Mouse (Mus musculus) left cerebral cortex, postnatal 10 days (tissue): ENCODE results near the gene Rnf6. TPM values are rescaled to one million over a fixed set of nuclear protein-coding genes. Genes with fewer than 3 reads are reported as not detected.
A peak's percentile ranks its signal among the peaks of the same experiment; 100 is the strongest.

ENCODE experiments used
- DNase-seq, 2 experiments: peaks; one replicate each; pipeline ENCODE4 v3.0.0; 2021 to 2022; ENCODE audit warnings: low spot score in 2 of 2, mixed read lengths in 1 of 2; ENCODE audit errors: extremely low spot score in 1 of 2
- intact Hi-C: fragments of 180-260 bp; cut with DNase I; formaldehyde crosslinking; loops from one replicate; pipeline ENCODE4 v1.15.1; 2025
- total RNA-seq, 2 experiments: library from RNA; stranded (reverse); gene quantifications; 2 replicates each; pipeline ENCODE4 v1.2.3; 2021

Rnf6 gene
- total RNA-seq: 10 to 100 TPM; 39.3 to 39.9 TPM

DNA sequence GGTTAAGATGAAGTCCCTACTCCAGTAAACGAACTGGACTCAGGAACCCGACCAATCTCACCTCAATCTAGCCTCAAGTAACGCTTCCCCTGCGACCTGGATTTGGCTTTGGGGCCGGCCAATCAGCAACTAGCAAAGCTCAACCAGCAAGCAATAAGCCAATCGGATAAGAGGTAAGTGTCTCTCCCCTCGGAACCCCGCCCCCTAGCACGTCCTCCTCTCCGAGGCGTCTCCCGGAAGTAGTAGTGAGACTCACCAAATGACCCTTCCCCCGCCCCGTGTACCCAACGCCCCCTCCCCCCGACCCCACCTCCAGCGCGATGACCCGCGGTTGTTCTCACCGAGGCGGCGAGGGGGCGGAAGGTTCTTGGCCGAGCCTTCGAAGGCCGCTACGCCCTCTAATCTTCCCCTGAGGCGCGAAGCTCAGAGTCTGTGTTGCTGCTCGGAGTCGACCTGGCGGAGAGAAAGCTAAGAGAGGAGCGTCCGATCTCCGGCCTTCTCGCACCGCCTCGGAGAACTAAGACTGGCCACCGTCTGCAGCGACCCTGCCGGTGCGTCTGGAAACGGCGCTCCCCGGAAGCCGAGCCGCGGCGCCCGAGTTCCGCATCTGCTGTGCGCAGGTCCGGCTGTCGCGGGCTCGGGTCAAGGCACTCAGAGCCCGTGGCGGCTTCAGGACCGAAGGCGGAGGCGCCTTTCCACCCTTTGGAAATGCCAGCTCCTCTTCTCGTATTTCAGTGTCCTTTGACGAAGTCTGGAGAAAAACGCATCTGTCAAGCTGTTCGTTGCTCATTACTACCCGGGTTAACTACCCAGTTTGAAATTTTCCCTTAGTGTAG lies at the start of gene Rnf6:
Gene Rnf6 (minus strand): TSS at position 677 of the 836 bp plus-strand sequence.
- intact Hi-C loops: no loop called here

GRCm38 (mm10) chr5:146270593-146270992 lies 49.2 kb upstream of the Rnf6 start:
- no peak for DNase-seq
- intact Hi-C loops: loop anchor here (5.0 kb wide), 1 partner anchor 38 kb away; the partner anchor contains the start of gene Cdk8

More for the DNA sequence above, at the start of gene Rnf6:
- peak; percentile 94 to 98 for DNase-seq

GRCm38 (mm10) chr5:146267776-146268175 lies 46.4 kb upstream of the Rnf6 start:
- no peak for DNase-seq
- intact Hi-C loops: no loop called here

GRCm38 (mm10) chr5:146265934-146266591 lies 44.7 kb upstream of the Rnf6 start:
- intact Hi-C loops: no loop called here

DNA sequence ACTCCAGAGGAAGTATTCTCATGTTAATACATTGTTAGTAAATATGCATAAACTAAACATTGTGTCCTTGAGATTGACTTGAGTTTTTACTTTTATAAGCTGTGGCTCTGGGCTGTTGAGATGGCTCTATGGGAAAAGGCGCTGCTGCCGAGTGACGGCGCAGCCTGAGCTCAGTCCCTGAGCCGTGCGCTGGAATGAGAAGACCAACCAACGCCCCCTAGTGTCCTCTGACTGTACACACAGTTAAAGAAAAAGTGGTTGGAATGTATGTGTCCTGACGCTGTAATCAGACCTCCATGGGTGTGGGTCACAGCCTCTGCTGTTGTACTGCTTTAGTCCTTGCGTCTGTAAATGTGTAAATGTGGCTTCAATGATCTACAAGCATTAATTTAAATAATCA lies 38.6 kb upstream of the Rnf6 start:
- no peak for DNase-seq
- intact Hi-C loops: no loop called here

More at GRCm38 (mm10) chr5:146265934-146266591, 44.7 kb upstream of the Rnf6 start:
- no peak for DNase-seq

DNA sequence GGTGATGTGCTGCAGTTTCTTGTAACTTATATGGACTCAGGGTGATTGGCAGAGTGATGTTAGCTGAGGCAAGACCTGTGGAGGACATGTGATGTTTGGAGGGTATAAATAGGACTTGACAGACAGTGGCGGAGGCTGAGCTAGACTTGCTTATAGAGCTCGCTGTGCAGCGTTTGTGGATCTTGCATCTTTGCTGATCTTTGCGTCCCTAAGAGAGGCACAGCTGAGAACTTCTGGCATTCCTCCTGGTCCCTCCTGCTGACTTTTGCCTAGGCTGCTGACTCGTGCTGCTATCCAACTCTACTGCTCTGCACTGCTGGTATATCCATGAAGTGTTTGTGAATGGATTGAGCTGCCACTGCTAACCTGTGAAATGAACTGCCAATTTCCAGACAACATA lies 32.3 kb upstream of the Rnf6 start:
- intact Hi-C loops: no loop called here
- no peak for DNase-seq

GRCm38 (mm10) chr5:146251663-146252429 lies 30.5 kb upstream of the Rnf6 start:
- no peak for DNase-seq
- intact Hi-C loops: no loop called here

GRCm38 (mm10) chr5:146250369-146251075 lies 29.2 kb upstream of the Rnf6 start:
- no peak for DNase-seq
- intact Hi-C loops: no loop called here

- intact Hi-C loops: no loop called here
- DNase-seq: no peak
Observed at GRCm38 (mm10) chr5:146248746-146249145, 27.4 kb upstream of the Rnf6 start.

GRCm38 (mm10) chr5:146247709-146248108 lies 26.4 kb upstream of the Rnf6 start:
- intact Hi-C loops: no loop called here
- no peak for DNase-seq

GRCm38 (mm10) chr5:146246386-146246785 lies 25.0 kb upstream of the Rnf6 start:
- intact Hi-C loops: no loop called here
- DNase-seq: no peak

DNA sequence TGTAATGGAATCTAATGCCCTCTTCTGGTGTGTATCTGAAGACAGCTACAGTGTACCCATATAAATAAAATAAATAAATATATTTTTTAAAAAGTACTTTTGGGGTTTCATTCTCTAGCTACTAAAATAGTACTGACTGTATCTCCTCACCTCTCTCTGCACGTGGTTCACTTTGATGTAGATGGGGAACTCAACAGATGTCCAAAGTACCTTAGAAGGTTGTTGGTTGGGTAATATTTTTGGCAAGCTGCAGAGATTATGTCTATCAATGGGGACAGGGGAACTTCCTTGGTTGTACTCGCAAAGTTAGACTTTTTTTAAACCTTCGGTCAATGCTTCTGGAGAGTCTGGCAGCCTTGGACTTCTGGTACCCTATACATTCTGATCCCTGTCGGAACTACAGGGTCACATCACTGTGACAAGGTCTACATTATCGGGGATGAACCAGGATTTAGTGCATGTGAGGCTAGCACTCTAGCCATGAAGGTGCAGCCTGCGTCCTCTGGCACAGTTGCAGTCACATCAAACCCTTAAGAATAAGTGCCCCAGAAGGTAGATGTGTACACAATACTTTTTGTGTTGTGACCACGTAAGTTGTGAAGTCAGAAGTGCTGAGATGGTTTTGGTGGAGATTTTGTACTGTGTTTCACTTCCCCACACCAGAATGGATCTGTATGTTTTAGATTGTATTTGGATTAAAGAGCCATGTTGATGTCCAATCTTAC lies 24.5 kb upstream of the Rnf6 start:
- intact Hi-C loops: no loop called here
- DNase-seq: no peak

DNA sequence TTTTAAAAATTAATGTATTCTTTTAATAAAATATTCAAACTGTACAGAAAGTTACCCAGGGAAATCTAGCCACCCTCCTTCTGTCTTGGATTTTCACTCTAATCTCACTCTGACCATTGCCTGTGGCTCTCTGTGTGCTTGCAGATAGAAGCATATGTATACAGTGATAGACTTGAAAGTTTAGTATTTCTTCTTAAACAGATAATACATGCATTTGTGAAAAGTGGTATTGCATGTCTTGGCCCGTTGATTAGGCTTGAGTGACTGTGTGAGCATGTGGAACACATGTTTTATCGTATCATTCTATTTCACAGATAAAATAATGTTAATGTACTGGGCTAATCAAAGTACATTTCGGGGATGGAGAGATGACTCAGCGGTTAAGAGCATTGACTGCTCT lies 23.8 kb upstream of the Rnf6 start:
- intact Hi-C loops: no loop called here

GRCm38 (mm10) chr5:146241202-146241601 lies 19.8 kb upstream of the Rnf6 start:
- DNase-seq: no peak
- intact Hi-C loops: no loop called here

More for the DNA sequence above, 23.8 kb upstream of the Rnf6 start:
- DNase-seq: no peak

- no peak for DNase-seq
Observed at GRCm38 (mm10) chr5:146240771-146241170, 19.4 kb upstream of the Rnf6 start.

GRCm38 (mm10) chr5:146238274-146238673 lies 16.9 kb upstream of the Rnf6 start:
- no peak for DNase-seq
- intact Hi-C loops: no loop called here

More at GRCm38 (mm10) chr5:146240771-146241170, 19.4 kb upstream of the Rnf6 start:
- intact Hi-C loops: no loop called here

DNA sequence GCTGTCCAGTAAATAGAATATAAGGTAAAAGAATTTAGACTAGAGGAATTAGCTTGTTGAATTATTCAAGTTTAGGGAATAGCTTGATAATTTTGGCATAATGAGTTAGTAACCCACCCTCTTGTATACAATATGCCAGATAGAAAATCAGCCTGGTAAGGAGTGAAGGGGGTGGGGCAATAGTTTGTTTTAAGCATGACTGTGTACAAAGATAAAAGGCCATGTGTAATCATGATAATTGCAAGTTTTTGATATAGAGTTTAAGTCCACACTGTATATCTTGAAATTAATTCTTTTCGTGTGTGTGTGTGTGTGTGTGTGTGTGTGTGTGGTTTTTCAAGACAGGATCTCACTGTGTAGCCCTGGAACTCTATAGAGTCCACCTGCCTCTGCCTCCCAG lies 13.0 kb upstream of the Rnf6 start:
- DNase-seq: no peak
- intact Hi-C loops: loop anchor here (5.0 kb wide), 1 partner anchor 38 kb away; no protein-coding TSS in a partner anchor

GRCm38 (mm10) chr5:146232816-146233215 lies 11.5 kb upstream of the Rnf6 start:
- no peak for DNase-seq
- intact Hi-C loops: loop anchor here (5.0 kb wide), 1 partner anchor 39 kb away; no protein-coding TSS in a partner anchor
